Mouse (Mus musculus) limb, embryonic 14.5 days (tissue): ENCODE results near the gene Gm21188. TPM values are rescaled to one million over a fixed set of nuclear protein-coding genes. Genes with fewer than 3 reads are reported as not detected.
A peak's percentile ranks its signal among the peaks of the same experiment; 100 is the strongest.
"Not testable (repeated sequence)": the region's sequence is repeated elsewhere in the genome, so short reads cannot be mapped to it uniquely, and the experiment has no call there.

Source experiments
- ATAC-seq: fragments of 200-750 bp; cut with Nextera tagmentation; 2 replicates; pipeline ENCODE4 v1.8.0; 2017; ENCODE audit warnings: low read depth, moderate number of reproducible peaks, moderate TSS enrichment; ENCODE audit not compliant: low FRiP score
- DNase-seq: peaks from one replicate; pipeline ENCODE4 v3.0.0-alpha.2; 2015; ENCODE audit warnings: low spot score
- H3K27ac ChIP-seq: fragments of 300-500 bp; sonication (generic); replicated peaks from 2 replicates; pipeline ENCODE4 v1.5.1; 2014; ENCODE audit warnings: low read depth, mild to moderate bottlenecking, low read length, moderate library complexity, mixed read lengths
- H3K27me3 ChIP-seq: fragments of 300-500 bp; sonication (generic); 2 replicates; pipeline ENCODE4 v1.6.1; 2014; ENCODE audit warnings: low read length, mixed read lengths; ENCODE audit not compliant: control insufficient read depth, insufficient read depth
- H3K36me3 ChIP-seq: fragments of 300-500 bp; sonication (generic); 2 replicates; pipeline ENCODE4 v1.6.1; 2014; ENCODE audit warnings: mild to moderate bottlenecking, low read length, moderate library complexity, mixed read lengths; ENCODE audit not compliant: control insufficient read depth, insufficient read depth
- H3K4me1 ChIP-seq: fragments of 300-500 bp; sonication (generic); 2 replicates; pipeline ENCODE4 v1.6.1; 2014; ENCODE audit warnings: antibody characterized with exemption, low read length, mixed read lengths; ENCODE audit not compliant: control insufficient read depth, insufficient read depth
- H3K4me2 ChIP-seq: fragments of 300-500 bp; sonication (generic); replicated peaks from 2 replicates; pipeline ENCODE4 v1.6.1; 2014; ENCODE audit warnings: low read depth, mild to moderate bottlenecking, low read length, moderate library complexity; ENCODE audit not compliant: severe bottlenecking
- H3K4me3 ChIP-seq: fragments of 300-500 bp; sonication (generic); replicated peaks from 2 replicates; pipeline ENCODE4 v1.5.1; 2014; ENCODE audit warnings: low read length
- H3K9ac ChIP-seq: fragments of 300-500 bp; sonication (generic); 2 replicates; pipeline ENCODE4 v1.6.1; 2014; ENCODE audit warnings: mild to moderate bottlenecking, low read depth, low read length, moderate library complexity; ENCODE audit not compliant: severe bottlenecking
- H3K9me3 ChIP-seq: fragments of 300-500 bp; sonication (generic); 2 replicates; pipeline ENCODE4 v1.6.1; 2016; ENCODE audit warnings: low read length; ENCODE audit not compliant: control insufficient read depth
- WGBS: fragments of 180-500 bp; shearing (Covaris S2); extraction: QIAGEN DNeasy Blood & Tissue Kit; methylation state at CpG from one replicate; pipeline ENCODE4 v1.1.7; 2014; 5-methylcytosine and 5-hydroxymethylcytosine counted together
- polyA plus RNA-seq, 2 experiments: library from polyadenylated mRNA; depleted of rRNA in 1 of 2; stranded (reverse) in 1 of 2; unstranded in 1 of 2; fragments of >200 nt; fragmentation: Nextera tagmentation in 1 of 2; extraction: Ambion mirVana in 1 of 2; gene quantifications; 2 replicates each; pipeline versions ENCODE4 v1.2.1 to v1.2.3; 2012 to 2014

Gm21188 gene
- polyA plus RNA-seq, 2 experiments, result 0.19 TPM; not detected in 1

- peak; percentile 55; the same call in 1 of the 2 replicates for ATAC-seq
- not testable (repeated sequence) for H3K4me1 ChIP-seq
Measured at GRCm38 (mm10) chr13:119998442-119999086, 53.4 kb downstream of the Gm21188 start.

GRCm38 (mm10) chr13:119991917-119992496 is 60.0 kb downstream of the Gm21188 start:
- not testable (repeated sequence) for DNase-seq, H3K9me3 ChIP-seq, H3K36me3 ChIP-seq, H3K27ac ChIP-seq, H3K27me3 ChIP-seq, H3K9ac ChIP-seq, H3K4me3 ChIP-seq, H3K4me1 ChIP-seq, ATAC-seq, H3K4me2 ChIP-seq
- WGBS, result no CpG with 5 or more reads among the region's 10 CpGs

More at GRCm38 (mm10) chr13:119998442-119999086, 53.4 kb downstream of the Gm21188 start:
- not testable (repeated sequence) for H3K27ac ChIP-seq, H3K4me3 ChIP-seq, H3K9me3 ChIP-seq, DNase-seq, H3K36me3 ChIP-seq, H3K4me2 ChIP-seq, H3K9ac ChIP-seq, H3K27me3 ChIP-seq
- WGBS, result no CpG with 5 or more reads among the region's 22 CpGs

GRCm38 (mm10) chr13:119991264-119991663 is 60.7 kb downstream of the Gm21188 start:
- H3K4me3 ChIP-seq, H3K4me1 ChIP-seq, H3K27ac ChIP-seq, DNase-seq, H3K36me3 ChIP-seq, ATAC-seq, H3K27me3 ChIP-seq, H3K4me2 ChIP-seq, H3K9ac ChIP-seq, H3K9me3 ChIP-seq: not testable (repeated sequence)
- WGBS, result no CpG with 5 or more reads among the region's 13 CpGs

Other genes with a start within 250 kb of the Gm21188 start
- not detected in 2 replicates for gene AF067063, start 222.0 kb downstream of the Gm21188 start, polyA plus RNA-seq (2012; rRNA removed)
- not detected in 2 replicates for gene AF067063, start 222.0 kb downstream of the Gm21188 start, polyA plus RNA-seq (2014; fragmentation: Nextera tagmentation; extraction: Ambion mirVana)
- gene D13Ertd608e, start 216.2 kb downstream of the Gm21188 start, polyA plus RNA-seq (2012; rRNA removed), result not detected in 2 replicates
- not detected in 2 replicates for gene D13Ertd608e, start 216.2 kb downstream of the Gm21188 start, polyA plus RNA-seq (2014; fragmentation: Nextera tagmentation; extraction: Ambion mirVana)
- not detected in 2 replicates for gene Tcstv1, start 157.4 kb downstream of the Gm21188 start, polyA plus RNA-seq (2012; rRNA removed)
- not detected in 2 replicates for gene Tcstv1, start 157.4 kb downstream of the Gm21188 start, polyA plus RNA-seq (2014; fragmentation: Nextera tagmentation; extraction: Ambion mirVana)
- not detected in 2 replicates for gene Gm21761, start 122.9 kb downstream of the Gm21188 start, polyA plus RNA-seq (2012; rRNA removed)
- not detected in 2 replicates for gene Gm21761, start 122.9 kb downstream of the Gm21188 start, polyA plus RNA-seq (2014; fragmentation: Nextera tagmentation; extraction: Ambion mirVana)
- 0.13 TPM in 1 of 2 replicates, not detected in the other for gene B020031M17Rik, start 101.4 kb downstream of the Gm21188 start, polyA plus RNA-seq (2012; rRNA removed)
- gene B020031M17Rik, start 101.4 kb downstream of the Gm21188 start, polyA plus RNA-seq (2014; fragmentation: Nextera tagmentation; extraction: Ambion mirVana), result not detected in 2 replicates
- not detected in 2 replicates for gene Gm36079, start 25.2 kb downstream of the Gm21188 start, polyA plus RNA-seq (2012; rRNA removed)
- gene Gm36079, start 25.2 kb downstream of the Gm21188 start, polyA plus RNA-seq (2014; fragmentation: Nextera tagmentation; extraction: Ambion mirVana), result not detected in 2 replicates
- gene Gm20767, start 88.1 kb upstream of the Gm21188 start, polyA plus RNA-seq (2012; rRNA removed), result not detected in 2 replicates
- gene Gm20767, start 88.1 kb upstream of the Gm21188 start, polyA plus RNA-seq (2014; fragmentation: Nextera tagmentation; extraction: Ambion mirVana), result not detected in 2 replicates
- not detected in 2 replicates for gene Gm21818, start 120.2 kb upstream of the Gm21188 start, polyA plus RNA-seq (2012; rRNA removed)
- gene Gm21818, start 120.2 kb upstream of the Gm21188 start, polyA plus RNA-seq (2014; fragmentation: Nextera tagmentation; extraction: Ambion mirVana), result not detected in 2 replicates
- gene Gm21762, start 163.8 kb upstream of the Gm21188 start, polyA plus RNA-seq (2012; rRNA removed), result not detected in 2 replicates
- gene Gm21762, start 163.8 kb upstream of the Gm21188 start, polyA plus RNA-seq (2014; fragmentation: Nextera tagmentation; extraction: Ambion mirVana), result not detected in 2 replicates
- not detected in 2 replicates for gene Gm21731, start 186.9 kb upstream of the Gm21188 start, polyA plus RNA-seq (2012; rRNA removed)
- not detected in 2 replicates for gene Gm21731, start 186.9 kb upstream of the Gm21188 start, polyA plus RNA-seq (2014; fragmentation: Nextera tagmentation; extraction: Ambion mirVana)
- gene AF067061, start 210.9 kb upstream of the Gm21188 start, polyA plus RNA-seq (2012; rRNA removed), result not detected in 2 replicates
- gene AF067061, start 210.9 kb upstream of the Gm21188 start, polyA plus RNA-seq (2014; fragmentation: Nextera tagmentation; extraction: Ambion mirVana), result not detected in 2 replicates
- 0.09 and 0.26 TPM in 2 replicates for gene BC147527, start 248.2 kb upstream of the Gm21188 start, polyA plus RNA-seq (2012; rRNA removed)
- gene BC147527, start 248.2 kb upstream of the Gm21188 start, polyA plus RNA-seq (2014; fragmentation: Nextera tagmentation; extraction: Ambion mirVana), result 0.65 and 0.69 TPM in 2 replicates